Mouse (Mus musculus) hindbrain, embryonic 16.5 days (tissue): ENCODE measurements around the gene Clrn1. TPM values are rescaled to one million over a fixed set of nuclear protein-coding genes. Genes with fewer than 3 reads are reported as not detected.
"Not testable (repeated sequence)": the region's sequence is repeated elsewhere in the genome, so short reads cannot be mapped to it uniquely, and the experiment has no call there.

Experiments
- ATAC-seq: fragments of 200-750 bp; cut with Nextera tagmentation; 2 replicates; pipeline ENCODE4 v1.8.0; 2017; ENCODE audit warnings: moderate TSS enrichment, moderate library complexity
- H3K27ac ChIP-seq: fragments of 300-500 bp; sonication (generic); 2 replicates; pipeline ENCODE4 v1.5.1; 2014; ENCODE audit warnings: low read depth, mild to moderate bottlenecking, control low read depth, low read length, moderate library complexity
- H3K27me3 ChIP-seq: fragments of 300-500 bp; sonication (generic); replicated peaks from 2 replicates; pipeline ENCODE4 v1.6.1; 2014; ENCODE audit warnings: low read length; ENCODE audit not compliant: control insufficient read depth, insufficient read depth
- H3K36me3 ChIP-seq: fragments of 300-500 bp; sonication (generic); 2 replicates; pipeline ENCODE4 v1.6.1; 2014; ENCODE audit warnings: mild to moderate bottlenecking, low read length, moderate library complexity, mixed read lengths; ENCODE audit not compliant: control insufficient read depth, insufficient read depth
- H3K4me1 ChIP-seq: fragments of 300-500 bp; sonication (generic); 2 replicates; pipeline ENCODE4 v1.6.1; 2014; ENCODE audit warnings: low read depth, low read length; ENCODE audit not compliant: control insufficient read depth, insufficient read depth
- H3K4me2 ChIP-seq: fragments of 300-500 bp; sonication (generic); 2 replicates; pipeline ENCODE4 v1.6.1; 2014; ENCODE audit warnings: mild to moderate bottlenecking, low read length, control low read depth, moderate library complexity
- H3K4me3 ChIP-seq: fragments of 300-500 bp; sonication (generic); 2 replicates; pipeline ENCODE4 v1.5.1; 2014; ENCODE audit warnings: mild to moderate bottlenecking, low read length, control low read depth, moderate library complexity
- H3K9ac ChIP-seq: fragments of 300-500 bp; sonication (generic); 2 replicates; pipeline ENCODE4 v1.6.1; 2014; ENCODE audit warnings: low read depth, mild to moderate bottlenecking, control low read depth, low read length, moderate library complexity
- H3K9me3 ChIP-seq: fragments of 300-500 bp; sonication (generic); 2 replicates; pipeline ENCODE4 v1.6.1; 2014; ENCODE audit warnings: mild to moderate bottlenecking, low read length, moderate library complexity; ENCODE audit not compliant: control insufficient read depth
- whole genome bisulfite sequencing: fragments of 180-500 bp; shearing (Covaris S2); extraction: QIAGEN DNeasy Blood & Tissue Kit; methylation state at CpG from one replicate; pipeline ENCODE4 v1.1.7; 2014; 5-methylcytosine and 5-hydroxymethylcytosine counted together
- polyA plus RNA-seq: library from polyadenylated mRNA; unstranded; fragments of >200 nt; fragmentation: Nextera tagmentation; extraction: Ambion mirVana; gene quantifications from 2 replicates; pipeline ENCODE4 v1.2.1, GENCODE M21; 2015

Clrn1 gene
- polyA plus RNA-seq, 1 experiment from 2014 or later = 4.0 TPM

DNA sequence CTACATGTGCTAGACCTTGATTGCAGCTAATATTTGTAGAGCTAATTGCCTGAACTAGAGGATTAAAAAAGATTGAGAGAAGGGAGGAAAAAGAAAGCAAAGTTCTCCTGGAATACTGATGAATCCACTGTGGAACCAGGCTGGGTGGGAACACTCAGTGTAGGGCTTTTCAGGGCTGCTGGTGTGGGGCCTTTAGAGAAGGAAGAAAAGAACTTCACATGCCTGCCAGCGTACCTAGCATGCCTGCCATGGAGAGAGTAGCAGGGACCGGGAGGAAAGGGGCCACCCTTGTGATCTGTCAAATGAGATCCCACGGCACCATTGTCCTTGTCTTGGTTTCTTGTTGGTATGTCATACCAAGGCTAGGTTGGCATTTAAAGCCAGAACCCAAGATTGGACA, 4.5 kb upstream of the Clrn1 start:
- H3K27ac ChIP-seq = no peak overlapping the region
- H3K4me3 ChIP-seq = no peak overlapping the region
- no peaks in the 10 kb centered on the region for H3K27me3 ChIP-seq
- H3K9me3 ChIP-seq = no peaks in the 10 kb centered on the region
- WGBS = 53% methylated on average over 3 of the region's 3 CpGs
- peaks cover 2% of the 10 kb centered on the region; the same call in 1 of the 2 replicates for H3K4me1 ChIP-seq
- H3K4me2 ChIP-seq = no peak overlapping the region
- no peak for ATAC-seq
- no peak overlapping the region for H3K9ac ChIP-seq
- no peaks in the 10 kb centered on the region for H3K36me3 ChIP-seq

DNA sequence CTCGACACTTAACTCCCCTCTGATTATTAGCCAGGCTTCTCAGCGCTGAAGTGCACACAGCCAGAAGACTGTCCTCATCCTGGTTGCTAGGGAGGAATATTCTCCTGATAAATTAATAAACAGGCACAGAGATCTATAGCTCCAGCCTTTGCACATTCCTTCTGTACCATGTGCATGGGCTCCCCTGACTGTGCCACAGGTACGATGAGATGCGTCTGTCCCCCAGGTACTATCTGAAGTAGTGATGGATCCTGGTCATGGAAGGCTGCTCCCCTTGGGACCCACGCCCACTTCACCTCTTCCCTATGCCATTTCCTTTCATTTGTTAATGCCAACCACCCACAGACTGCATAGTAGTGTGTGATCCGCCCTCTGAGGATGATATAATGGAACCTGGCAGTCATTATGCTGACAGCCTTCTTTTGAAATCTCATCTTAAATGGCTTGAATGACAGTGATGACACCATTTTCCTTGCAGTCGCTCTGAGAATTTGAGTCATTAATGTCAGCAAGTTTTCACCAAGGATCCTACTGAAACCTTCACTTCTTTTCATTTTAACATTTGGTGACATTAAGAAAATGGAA, 3.1 kb upstream of the Clrn1 start:
- no peak overlapping the region for H3K27ac ChIP-seq
- ATAC-seq = no peak
- 67% methylated on average over 7 of the region's 7 CpGs for WGBS

DNA sequence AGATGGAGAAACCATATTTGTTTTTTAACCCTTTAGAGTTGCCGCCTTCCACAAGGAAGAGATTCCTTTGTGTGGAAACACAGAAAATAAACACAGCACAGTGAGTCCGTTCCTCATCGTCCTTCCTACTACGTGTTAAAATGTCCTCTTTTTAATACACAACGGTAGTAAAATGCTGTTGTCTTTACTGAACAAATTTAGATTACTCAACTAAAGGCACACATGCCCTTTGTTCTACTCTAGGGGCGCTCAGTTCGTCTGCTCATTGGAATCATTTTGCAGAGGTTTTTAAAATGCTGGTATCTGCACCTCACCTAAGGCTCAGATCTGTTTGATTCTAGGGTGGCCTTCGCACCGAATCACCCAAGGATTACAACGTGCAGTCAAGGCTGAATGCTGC, 2.6 kb upstream of the Clrn1 start:
- peaks cover 2% of the 10 kb centered on the region; the same call in 1 of the 2 replicates for H3K4me1 ChIP-seq

More for the DNA sequence above, 3.1 kb upstream of the Clrn1 start:
- Histone ChIP-seq H3K9ac (no peak overlapping the region), H3K36me3 (no peaks in the 10 kb centered on the region), H3K4me1 (peaks cover 2% of the 10 kb centered on the region; the same call in 1 of the 2 replicates), H3K27me3 (no peaks in the 10 kb centered on the region), H3K9me3 (no peaks in the 10 kb centered on the region), H3K4me3 (no peak overlapping the region), H3K4me2 (no peak overlapping the region)

DNA sequence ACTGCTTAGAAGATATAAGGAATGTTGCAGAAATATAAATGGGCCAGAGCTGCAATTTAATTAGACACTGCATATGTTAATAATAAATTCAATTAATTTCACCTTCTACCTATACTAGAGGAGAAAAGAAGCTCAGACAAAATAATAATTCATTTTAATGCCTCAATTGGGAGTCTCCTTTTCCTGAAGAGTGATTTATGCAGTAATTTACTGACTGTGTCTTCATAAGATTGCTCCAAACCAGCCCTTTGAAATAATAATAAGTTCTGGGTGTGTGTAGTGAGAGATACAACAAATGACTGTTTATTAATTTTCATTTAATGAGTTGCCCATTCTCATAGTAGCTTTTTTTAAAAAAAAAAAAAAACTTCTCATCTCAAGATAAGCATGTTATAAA, 1.6 kb downstream of the Clrn1 start:
- Histone ChIP-seq H3K4me3 (no peak overlapping the region), H3K27me3 (no peaks in the 10 kb centered on the region), H3K9me3 (no peaks in the 10 kb centered on the region), H3K36me3 (no peaks in the 10 kb centered on the region), H3K4me2 (no peak overlapping the region), H3K4me1 (peaks cover 2% of the 10 kb centered on the region; the same call in 1 of the 2 replicates), H3K9ac (no peak overlapping the region), H3K27ac (no peak overlapping the region)
- peak; percentile 29; the same call in 1 of the 2 replicates for ATAC-seq

More for the DNA sequence above, 2.6 kb upstream of the Clrn1 start:
- Histone ChIP-seq H3K9me3 (no peaks in the 10 kb centered on the region), H3K27me3 (no peaks in the 10 kb centered on the region), H3K4me3 (no peak overlapping the region), H3K9ac (no peak overlapping the region), H3K27ac (no peak overlapping the region), H3K36me3 (no peaks in the 10 kb centered on the region), H3K4me2 (no peak overlapping the region)
- 87% methylated on average over 10 of the region's 10 CpGs for WGBS
- ATAC-seq = no peak

DNA sequence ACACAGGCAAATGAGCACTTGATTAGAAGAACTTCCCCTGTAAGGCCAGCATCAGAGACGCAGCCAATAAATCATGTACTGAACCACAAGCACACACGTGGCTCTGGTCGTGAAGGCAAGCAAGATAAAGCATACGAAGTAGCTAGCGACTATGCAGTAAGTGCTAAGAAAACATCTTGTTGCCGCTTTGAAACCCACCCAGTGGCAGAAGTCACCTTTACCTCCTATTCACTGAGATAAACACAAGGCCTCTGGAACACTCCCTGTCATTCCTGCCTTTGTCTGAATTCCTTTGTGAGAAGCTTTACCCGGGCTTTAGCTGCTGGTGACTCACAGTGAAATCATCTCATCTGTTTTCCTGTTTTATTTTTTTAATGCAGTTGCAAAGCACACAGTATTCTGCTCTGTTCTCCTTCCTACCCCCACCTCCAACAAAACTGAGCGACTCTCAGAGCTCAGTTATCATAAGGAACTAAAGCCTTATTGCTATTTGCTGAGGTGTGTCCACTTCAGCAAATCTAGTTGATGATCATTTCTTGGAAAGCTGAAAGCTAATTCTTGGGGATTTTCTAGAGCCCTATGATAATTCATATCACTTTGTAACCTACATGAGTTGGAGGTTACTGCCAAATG, 2.1 kb downstream of the Clrn1 start:
- 18% methylated on average over 8 of the region's 8 CpGs for WGBS
- H3K4me1 ChIP-seq = peaks cover 2% of the 10 kb centered on the region; the same call in 1 of the 2 replicates
- no peak overlapping the region for H3K9ac ChIP-seq
- H3K4me3 ChIP-seq = no peak overlapping the region
- no peaks in the 10 kb centered on the region for H3K36me3 ChIP-seq
- 0 out of 2 replicates have a peak overlapping the region, but pooled peaks have one; percentile 18 for H3K27ac ChIP-seq
- peak; percentile 66 for ATAC-seq
- H3K9me3 ChIP-seq = no peaks in the 10 kb centered on the region
- H3K4me2 ChIP-seq = 0 out of 2 replicates have a peak overlapping the region, but pooled peaks have one; percentile 5
- H3K27me3 ChIP-seq = no peaks in the 10 kb centered on the region

DNA sequence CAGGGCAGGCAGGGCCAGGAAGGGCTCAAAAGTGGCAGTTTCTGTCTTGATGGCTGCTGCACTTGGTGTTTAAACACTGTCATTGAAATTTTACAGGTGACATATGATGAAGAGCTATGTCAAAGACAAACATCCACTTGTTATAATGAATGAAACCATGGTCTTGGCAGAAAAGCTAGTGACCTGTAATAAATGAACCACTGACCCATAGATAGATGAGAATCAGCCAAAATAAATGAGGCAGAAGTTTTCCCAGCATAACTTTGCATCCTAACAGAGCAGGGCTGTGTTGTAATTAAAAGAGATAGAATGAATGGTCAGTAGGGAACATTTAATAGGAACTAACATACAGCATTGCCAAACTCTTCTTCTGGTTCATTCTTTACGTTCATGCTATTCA, 4.1 kb downstream of the Clrn1 start:
- WGBS = 43% methylated on average over 1 of the region's 1 CpGs
- peaks cover 2% of the 10 kb centered on the region; the same call in 1 of the 2 replicates for H3K4me1 ChIP-seq

DNA sequence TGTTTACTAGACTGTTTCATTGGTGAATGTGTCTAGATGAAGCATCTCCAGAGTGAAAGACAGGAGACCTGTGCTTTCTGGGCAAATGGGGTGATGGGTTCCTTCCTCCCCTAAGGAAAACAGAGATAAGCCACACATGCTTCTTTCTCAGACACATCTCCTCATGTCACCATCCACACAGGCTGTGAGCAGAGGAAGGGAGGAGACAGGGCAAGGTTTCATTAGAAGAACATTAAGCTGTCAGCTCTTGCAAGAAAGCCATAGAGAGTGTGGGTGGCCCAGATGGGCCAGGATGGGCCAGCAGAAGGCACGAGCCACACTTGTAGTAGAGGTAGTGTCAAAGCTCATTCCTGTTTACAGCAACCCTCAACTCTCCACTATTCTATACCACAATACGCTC, 5.0 kb downstream of the Clrn1 start:
- Histone ChIP-seq H3K4me1 (peaks cover 2% of the 10 kb centered on the region; the same call in 1 of the 2 replicates), H3K27me3 (no peaks in the 10 kb centered on the region), H3K9me3 (no peaks in the 10 kb centered on the region), H3K9ac (no peak overlapping the region), H3K4me3 (no peak overlapping the region), H3K36me3 (no peaks in the 10 kb centered on the region), H3K27ac (no peak overlapping the region), H3K4me2 (no peak overlapping the region)
- no peak for ATAC-seq
- WGBS = 71% methylated on average over 2 of the region's 2 CpGs

More for the DNA sequence above, 4.1 kb downstream of the Clrn1 start:
- no peak overlapping the region for H3K4me2 ChIP-seq
- no peaks in the 10 kb centered on the region for H3K27me3 ChIP-seq
- H3K36me3 ChIP-seq = no peaks in the 10 kb centered on the region
- H3K27ac ChIP-seq = no peak overlapping the region
- ATAC-seq = no peak
- no peaks in the 10 kb centered on the region for H3K9me3 ChIP-seq
- H3K9ac ChIP-seq = no peak overlapping the region
- H3K4me3 ChIP-seq = no peak overlapping the region

DNA sequence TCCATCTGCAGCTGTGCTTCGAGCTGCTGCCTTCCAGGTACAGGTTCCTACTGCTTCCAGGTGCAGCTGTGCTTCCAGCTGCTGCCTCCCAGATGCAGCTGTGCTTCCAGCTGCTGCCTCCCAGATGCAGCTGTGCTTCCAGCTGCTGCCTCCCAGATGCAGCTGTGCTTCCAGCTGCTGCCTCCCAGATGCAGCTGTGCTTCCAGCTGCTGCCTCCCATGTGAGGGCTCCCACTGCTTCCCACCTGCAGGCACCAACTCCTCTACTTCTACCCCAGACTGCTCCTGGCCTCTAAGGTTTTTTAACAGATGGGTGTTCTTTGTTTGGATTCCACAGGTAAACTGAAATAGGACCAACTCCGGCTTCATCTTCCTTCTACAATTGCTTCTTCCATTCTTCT, 13.3 kb downstream of the Clrn1 start:
- not testable (repeated sequence) for H3K9ac ChIP-seq, H3K4me2 ChIP-seq, H3K27me3 ChIP-seq, H3K4me1 ChIP-seq, ATAC-seq, H3K27ac ChIP-seq, H3K9me3 ChIP-seq, H3K4me3 ChIP-seq, H3K36me3 ChIP-seq
- 70% methylated on average over 2 of the region's 2 CpGs for WGBS

DNA sequence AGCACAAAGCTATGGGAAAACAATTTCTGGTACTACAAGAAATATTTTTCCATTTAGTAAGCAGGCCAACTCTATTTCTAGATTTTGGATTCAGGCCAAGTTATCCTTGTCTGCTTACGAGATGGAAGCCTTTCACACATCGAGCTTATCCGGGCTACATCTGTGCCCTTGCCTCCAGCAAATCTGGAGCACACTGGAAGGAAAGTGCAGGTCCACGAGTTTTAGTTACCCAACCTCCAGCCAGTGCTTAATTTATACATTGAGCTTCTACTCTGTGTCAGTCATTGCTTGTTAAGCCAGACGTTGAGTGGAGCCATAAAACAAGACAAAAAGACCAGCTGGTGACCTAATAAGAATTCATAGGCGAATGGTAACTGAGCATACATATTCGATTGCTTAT, 19.4 kb downstream of the Clrn1 start:
- Histone ChIP-seq H3K36me3 (no peaks in the 10 kb centered on the region), H3K9me3 (no peaks in the 10 kb centered on the region), H3K27me3 (no peaks in the 10 kb centered on the region), H3K9ac (no peak overlapping the region), H3K4me3 (no peak overlapping the region), H3K4me1 (no peaks in the 10 kb centered on the region), H3K4me2 (no peak overlapping the region), H3K27ac (no peak overlapping the region)
- peak; percentile 17; the same call in 1 of the 2 replicates for ATAC-seq
- WGBS = 29% methylated on average over 7 of the region's 7 CpGs
